15 mouse cellular contexts compared by ENCODE assay signal in the genomic region with DNA sequence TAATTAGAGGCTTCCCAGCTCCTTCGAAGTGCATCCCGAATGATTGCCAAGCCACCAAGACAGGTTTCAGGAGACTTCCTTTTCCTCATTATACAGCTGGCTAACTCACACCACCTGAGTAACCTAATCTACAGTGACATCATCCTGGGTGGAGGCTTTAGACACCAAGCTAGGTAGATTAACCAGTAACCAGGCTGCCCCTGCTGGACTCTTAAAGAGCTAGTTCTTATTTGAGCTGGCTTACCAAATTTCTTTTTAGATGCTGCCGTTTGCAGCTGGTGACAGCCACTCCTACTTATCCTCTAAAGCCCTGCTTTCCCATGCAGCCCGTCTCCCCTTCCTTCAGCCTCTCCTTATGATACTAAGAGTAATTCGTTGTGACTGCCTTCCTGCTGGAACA. TPM values are rescaled to one million over a fixed set of nuclear protein-coding genes. Genes with fewer than 3 reads are reported as not detected.
DNase-seq lines count a peak whose midpoint lies in the region; ATAC-seq and TF ChIP-seq lines count a peak whose summit lies in the region.
"Had no signal": no experiment of that assay in that cellular context is flagged by ENCODE, and none has a peak within 500 bp of the region (broad histone marks: within the 10 kb centered on the region; RNA-seq: fewer than 3 reads in every experiment).

TSS of gene Mkrn2os (minus strand) at position 119 of the 400 bp plus-strand sequence.

- H3K36me3 ChIP-seq in embryonic facial prominence, embryonic 14.5 days (ENCODE audit: control insufficient read depth, insufficient read depth, low read length): no peaks in the 10 kb centered on the region
- no peaks in the 10 kb centered on the region for H3K36me3 ChIP-seq in intestine, embryonic 16.5 days (ENCODE audit: control insufficient read depth, insufficient read depth, low read length)
- H3K36me3 ChIP-seq: hindbrain, embryonic 13.5 days had no signal

- H3K27me3 ChIP-seq in embryonic facial prominence, embryonic 14.5 days (replicated peaks; ENCODE audit: control insufficient read depth, insufficient read depth, low read length): no peaks in the 10 kb centered on the region
- H3K27me3 ChIP-seq in intestine, embryonic 16.5 days (replicated peaks; ENCODE audit: control insufficient read depth, insufficient read depth, low read length): no peaks in the 10 kb centered on the region
- H3K27me3 ChIP-seq: hindbrain, embryonic 13.5 days had no signal

- no peak within 1 kb of the TSS for H3K4me3 ChIP-seq in embryonic facial prominence, embryonic 14.5 days (ENCODE audit: low read depth, low read length)
- peak within 1 kb of the TSS; percentile 51 for H3K4me3 ChIP-seq in intestine, embryonic 16.5 days (ENCODE audit: low read length)
- H3K4me3 ChIP-seq in layer of hippocampus, adult 2 months: no peak within 1 kb of the TSS
- H3K4me3 ChIP-seq: hindbrain, embryonic 13.5 days had no signal

- TF ChIP-seq CTCF in layer of hippocampus, adult 2 months (conservative IDR thresholded peaks at IDR 0.05): no peak

- no peak within 1 kb of the TSS for H3K4me2 ChIP-seq in embryonic facial prominence, embryonic 14.5 days (ENCODE audit: low read depth, low read length)
- peak within 1 kb of the TSS; percentile 47 for H3K4me2 ChIP-seq in intestine, embryonic 16.5 days (ENCODE audit: low read depth, low read length)
- H3K4me2 ChIP-seq: heart, embryonic 11.5 days; hindbrain, embryonic 13.5 days had no signal

- H3K4me1 ChIP-seq in embryonic facial prominence, embryonic 14.5 days (ENCODE audit: control insufficient read depth, insufficient read depth, low read length): no peaks in the 10 kb centered on the region
- no peaks in the 10 kb centered on the region for H3K4me1 ChIP-seq in intestine, embryonic 16.5 days (ENCODE audit: control insufficient read depth, insufficient read depth, low read length)
- H3K4me1 ChIP-seq: hindbrain, embryonic 13.5 days had no signal

- H3K9me3 ChIP-seq in embryonic facial prominence, embryonic 14.5 days (ENCODE audit: control insufficient read depth, low read length): no peaks in the 10 kb centered on the region
- H3K9me3 ChIP-seq in intestine, embryonic 16.5 days (ENCODE audit: control insufficient read depth, low read length): no peaks in the 10 kb centered on the region
- H3K9me3 ChIP-seq: hindbrain, embryonic 13.5 days had no signal

- no peak within 1 kb of the TSS for H3K27ac ChIP-seq in embryonic facial prominence, embryonic 14.5 days (replicated peaks; ENCODE audit: low read depth, low read length)
- H3K27ac ChIP-seq in intestine, embryonic 16.5 days (ENCODE audit: low read length): peak within 1 kb of the TSS; percentile 92
- no peak within 1 kb of the TSS for H3K27ac ChIP-seq in layer of hippocampus, adult 2 months
- H3K27ac ChIP-seq: hindbrain, embryonic 13.5 days had no signal

- peak; percentile 58 for DNase-seq in embryonic facial prominence, embryonic 14.5 days (ENCODE audit: low spot score)
- DNase-seq in kidney, postnatal 14 days: peak; percentile 72
- peak; percentile 14 for DNase-seq in retina, postnatal 1 day
- DNase-seq in spleen, postnatal 4 days (ENCODE audit: low spot score in 2 of 2): no peak
- DNase-seq in layer of hippocampus, adult 9-11 months: no peak
- no peak for DNase-seq in layer of hippocampus, adult 2 months (ENCODE audit: low spot score in 2 of 2)
- DNase-seq: adrenal gland, postnatal 36 days; cerebellum, adult 11-12 months had no signal

- WGBS in embryonic facial prominence, embryonic 14.5 days: 40% methylated on average over 5 of the region's 5 CpGs
- 39% methylated on average over 5 of the region's 5 CpGs for WGBS in intestine, embryonic 16.5 days

- peak; percentile 77 for ATAC-seq in embryonic facial prominence, embryonic 14.5 days (ENCODE audit: low read depth)
- peak; percentile 90 for ATAC-seq in intestine, embryonic 16.5 days
- ATAC-seq: forebrain, embryonic 14.5 days had no signal

- H3K9ac ChIP-seq in embryonic facial prominence, embryonic 14.5 days (ENCODE audit: low read depth, low read length): no peak within 1 kb of the TSS
- peak within 1 kb of the TSS; percentile 68 for H3K9ac ChIP-seq in intestine, embryonic 16.5 days (ENCODE audit: low read depth, low read length)
- H3K9ac ChIP-seq: hindbrain, embryonic 13.5 days had no signal

RNA-seq across cellular contexts. Expression of gene Mkrn2os, which starts in this region (rescaled TPM):
- 0.78 and 0.92 TPM in 2 replicates for polyA plus RNA-seq in embryonic facial prominence, embryonic 14.5 days (2014; fragmentation: Nextera tagmentation; extraction: Ambion mirVana)
- polyA plus RNA-seq in intestine, embryonic 16.5 days (2015; fragmentation: Nextera tagmentation; extraction: Ambion mirVana): 51.3 and 56.2 TPM in 2 replicates
- not detected for total RNA-seq in layer of hippocampus, adult 2 months (2021)
- total RNA-seq: adrenal gland, postnatal 36 days; gastrocnemius, adult 8-10 months; layer of hippocampus, postnatal 14 days; megakaryocyte, adult 5-6 weeks had no signal

Comparison
In these comparisons a context has a peak if more than half of its experiments do, and no peak if none do; other contexts are left out.
1. RNA of gene Mkrn2os (polyA plus RNA-seq): 51.3 to 56.2 TPM in intestine, embryonic 16.5 days; 0.78 to 0.92 TPM in embryonic facial prominence, embryonic 14.5 days; every median in the first group is over 10 times any median in the second.
2. Peak in DNase-seq and ATAC-seq in embryonic facial prominence, embryonic 14.5 days; RNA of the gene not detected or under 1 TPM.
3. DNase-seq: peak in kidney, postnatal 14 days (single experiment) and retina, postnatal 1 day (single experiment); none in spleen, postnatal 4 days (0 of 2), layer of hippocampus, adult 9-11 months (single experiment) and layer of hippocampus, adult 2 months (0 of 2).